Mouse (Mus musculus) megakaryocyte, embryonic 14.5 days (primary cell): ENCODE data around the gene Mex3b.

Experiments used
- FLI1 ChIP-seq: IDR thresholded peaks from 2 replicates; pipeline ENCODE4 v1.6.1; 2012; ENCODE audit warnings: low read length, inconsistent platforms, mixed read lengths
- GATA1 ChIP-seq: IDR thresholded peaks from 3 replicates; pipeline ENCODE4 v1.6.1; 2012; ENCODE audit warnings: mixed read lengths, low read length, inconsistent platforms, borderline replicate concordance

DNA sequence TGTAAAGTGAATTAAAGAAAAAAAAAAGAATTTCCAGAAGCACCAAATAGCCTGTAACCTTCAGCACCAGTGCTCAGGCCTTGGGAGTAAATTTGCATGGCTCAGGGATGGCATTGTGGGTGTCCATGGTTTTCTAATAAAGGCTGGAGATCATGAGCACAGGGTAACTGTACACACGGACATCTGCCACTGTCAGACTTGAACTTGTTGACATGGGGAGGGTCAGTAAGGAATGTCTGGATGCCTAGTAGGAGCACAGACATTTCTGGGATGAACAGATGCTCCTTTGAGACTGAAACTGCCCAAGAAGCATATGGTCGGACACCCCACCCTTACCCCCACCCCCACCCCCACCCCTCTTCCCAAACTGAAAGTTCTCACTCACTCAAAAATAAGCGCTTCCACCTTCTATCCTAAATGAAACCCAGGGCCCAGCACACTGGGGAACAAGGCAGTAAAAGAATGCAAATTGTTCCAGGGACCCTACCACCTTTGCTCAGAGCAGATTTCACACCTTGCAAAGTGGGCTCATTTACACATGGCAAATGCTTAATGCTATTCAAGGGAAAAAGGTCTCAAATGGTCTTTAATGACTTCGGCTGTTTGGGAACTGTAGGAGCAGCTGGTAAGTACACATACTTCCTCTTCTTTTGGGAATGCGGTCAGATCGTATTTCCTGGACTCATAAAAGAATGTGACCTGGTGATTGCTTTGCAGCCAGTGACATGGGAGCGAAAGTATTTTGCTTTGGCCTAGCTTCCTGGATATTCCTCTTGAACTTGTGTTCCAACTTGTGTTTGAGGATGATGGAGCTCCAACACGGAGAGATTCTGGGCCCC, 32.5 kb downstream of the Mex3b start:
- TF ChIP-seq GATA1 (no peak), FLI1 (no peak)
